Mouse (Mus musculus) adrenal gland, postnatal 25 days (tissue): Measurements from ENCODE around the gene Fam196b. TPM values are rescaled to one million over a fixed set of nuclear protein-coding genes. Genes with fewer than 3 reads are reported as not detected.

Experiments
- DNase-seq: peaks from one replicate; pipeline ENCODE4 v3.0.0; 2021; ENCODE audit warnings: mixed read lengths
- long read RNA-seq: library from polyadenylated mRNA; stranded (forward); transcript quantifications from one replicate; pipeline ENCODE4 v2.0.0, GENCODE M21; 2021
- total RNA-seq: library from RNA; stranded (reverse); gene quantifications from 2 replicates; pipeline ENCODE4 v1.2.3, GENCODE M21; 2021

Fam196b gene
- total RNA-seq: not detected in 2 replicates
- long read RNA-seq: 0 reads

DNA sequence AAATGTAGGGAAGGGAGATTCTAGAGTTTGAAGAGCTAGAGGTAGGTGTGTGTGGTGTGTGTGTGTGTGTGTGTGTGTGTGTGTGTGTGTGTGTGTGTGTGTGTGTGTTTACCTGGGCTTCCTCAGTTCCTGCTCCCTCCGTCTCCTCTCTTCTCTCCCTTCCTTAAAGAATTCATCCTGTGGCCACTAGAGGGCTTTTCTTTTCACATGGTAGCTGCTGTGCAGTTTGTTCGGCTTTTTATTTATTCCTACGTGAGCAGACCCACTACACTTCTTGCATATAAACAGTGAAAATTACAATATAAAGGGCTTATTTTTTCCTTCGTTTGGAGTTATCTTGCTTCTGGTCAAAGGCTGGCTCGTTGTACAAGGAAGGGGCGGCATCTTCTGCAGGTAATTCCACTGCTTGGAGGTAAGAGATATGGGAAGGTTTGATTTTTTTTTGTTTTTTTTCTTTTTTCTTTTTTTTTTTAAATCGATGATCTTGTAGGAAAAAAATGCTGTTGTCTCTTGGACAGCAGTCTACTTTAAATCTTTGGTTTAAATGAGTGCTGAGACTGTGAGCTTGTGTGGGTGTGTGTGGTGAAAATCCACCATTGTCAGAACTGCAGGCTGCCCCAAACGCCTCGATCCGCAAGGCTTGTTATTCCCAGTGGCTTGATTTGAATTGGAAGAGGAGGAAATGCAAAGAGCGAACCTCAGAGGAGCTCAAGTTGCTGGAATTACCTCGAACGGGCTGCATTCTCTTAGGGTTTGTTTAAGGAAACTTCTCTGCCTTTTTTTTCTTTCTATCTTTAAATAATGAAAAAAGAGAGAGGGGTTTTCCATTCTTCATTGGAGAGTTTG is at the start of gene Fam196b:
Fam196b (plus strand) TSS at position 289 of the 846 bp plus-strand sequence.
- DNase-seq: no peak

DNA sequence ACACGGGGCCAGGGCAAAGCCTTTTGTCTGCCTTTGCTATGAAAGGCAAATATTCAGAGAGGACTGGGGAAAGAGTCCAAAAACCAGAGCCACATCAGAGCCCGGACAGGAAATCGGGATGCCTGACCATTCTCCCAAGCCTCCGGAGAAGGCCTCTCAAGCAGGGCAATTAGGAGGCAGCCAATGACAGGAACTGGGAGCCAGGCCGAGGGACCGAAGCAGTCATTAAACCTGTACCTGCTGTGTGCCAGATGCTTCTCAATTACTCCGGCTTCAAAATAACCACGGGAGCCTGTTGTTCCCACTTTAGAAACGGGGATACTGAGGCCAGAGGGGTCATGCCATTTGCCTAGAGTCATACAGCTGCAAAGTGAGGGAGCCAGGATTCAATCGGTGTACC is 42.6 kb upstream of the Fam196b start:
- DNase-seq: no peak

DNA sequence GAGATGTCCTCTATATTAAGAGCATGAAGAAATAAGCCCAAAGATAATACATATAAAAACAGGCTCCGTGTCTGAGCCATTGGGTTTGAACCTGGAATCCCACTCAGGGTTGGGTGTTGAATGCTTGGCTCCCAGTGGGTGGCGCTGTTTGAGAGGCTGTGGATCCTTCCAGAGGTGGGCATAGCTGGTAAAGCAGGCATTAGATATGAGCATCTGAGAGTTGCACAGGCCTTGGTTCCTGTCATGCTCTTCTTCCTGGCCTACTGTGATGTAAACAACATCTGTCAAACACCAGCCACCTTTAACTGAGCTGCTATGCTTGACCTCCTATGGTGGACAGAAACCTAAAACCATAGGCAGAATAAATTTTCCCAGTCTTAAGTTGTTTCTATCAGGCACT is 38.7 kb upstream of the Fam196b start:
- peak; percentile 32 for DNase-seq

DNA sequence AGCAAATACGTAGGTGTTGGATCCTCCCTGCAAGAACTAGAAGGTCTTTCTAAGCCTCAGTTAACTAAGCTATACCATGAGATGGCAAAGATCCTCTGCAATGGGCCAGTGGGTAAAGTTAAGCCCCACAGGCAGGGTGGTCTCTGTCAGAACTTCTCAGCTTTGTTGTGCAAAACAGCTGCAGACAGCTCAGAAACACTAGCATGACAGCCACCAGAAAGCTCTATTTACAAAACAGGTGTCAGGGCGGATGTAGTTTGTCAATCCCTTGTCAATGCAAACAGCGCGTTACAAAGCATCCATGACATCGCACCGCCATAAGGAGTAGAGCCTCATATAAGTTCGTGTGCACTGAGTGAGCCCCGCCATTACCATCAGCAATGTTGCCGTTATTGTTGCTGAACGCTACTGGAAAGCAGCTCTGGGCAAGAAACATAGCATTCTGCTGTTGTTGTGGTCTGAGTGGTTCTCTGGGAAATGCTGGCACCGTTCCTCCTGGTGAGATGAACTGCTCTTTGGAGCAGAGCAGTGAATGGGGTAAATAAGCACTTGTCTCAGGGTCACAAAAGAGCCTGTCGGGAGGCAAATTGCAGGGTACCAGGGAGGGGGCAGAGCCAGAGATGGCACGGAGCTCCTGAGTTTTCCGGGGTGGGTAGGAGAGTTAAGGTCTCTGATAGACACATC is 38.1 kb upstream of the Fam196b start:
- no peak for DNase-seq

DNA sequence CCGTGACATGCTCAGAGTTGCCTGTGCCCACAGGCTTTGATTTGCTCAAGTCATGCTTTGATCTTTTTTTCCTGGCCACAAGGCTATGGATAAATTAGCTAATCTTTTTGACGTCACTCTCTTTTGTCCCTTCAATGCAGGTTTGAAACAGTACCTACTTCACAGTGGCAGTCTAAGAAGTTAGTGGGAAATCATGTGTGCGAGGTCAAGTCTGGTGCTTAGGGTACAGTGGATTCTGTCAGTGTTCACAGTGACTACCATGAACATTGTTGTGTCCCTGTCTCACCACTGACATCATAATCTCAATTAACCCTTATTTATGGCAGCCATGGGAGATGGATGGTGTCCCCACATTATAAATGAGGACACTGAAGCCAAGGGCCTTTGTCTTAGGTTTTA is 37.6 kb upstream of the Fam196b start:
- no peak for DNase-seq

DNA sequence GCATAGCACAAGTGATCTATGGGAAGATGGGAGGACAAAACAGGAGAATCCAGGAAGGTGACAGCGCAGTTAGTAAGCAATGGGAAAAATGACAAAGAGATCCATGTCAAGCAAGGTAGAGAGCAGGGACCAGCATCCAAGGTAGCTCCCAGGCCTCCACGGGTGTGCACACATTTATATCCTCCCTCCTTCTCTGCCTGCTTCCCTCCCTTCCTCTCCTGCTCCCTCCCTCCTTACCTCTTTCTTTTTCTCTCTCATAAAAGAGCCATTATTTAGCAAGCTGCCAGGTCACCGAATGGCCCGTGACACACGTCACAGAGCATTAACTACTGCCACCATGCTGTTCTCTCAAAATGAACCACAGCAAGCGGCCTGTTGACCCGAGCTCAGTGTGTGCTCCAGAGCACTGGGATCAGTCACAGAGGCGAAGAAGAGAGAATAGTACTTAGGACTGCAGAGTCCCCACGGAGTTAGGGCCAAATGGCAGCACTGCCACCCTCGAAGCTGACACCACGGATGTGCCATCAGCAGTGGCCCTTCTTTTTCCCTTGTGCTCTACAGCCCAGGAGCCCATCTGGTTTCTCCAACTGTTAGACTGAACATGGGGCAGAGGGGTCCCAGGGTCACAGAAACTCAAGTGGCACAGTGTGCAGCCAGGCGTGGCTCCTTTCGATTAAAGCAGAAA is 30.4 kb upstream of the Fam196b start:
- DNase-seq: no peak

DNA sequence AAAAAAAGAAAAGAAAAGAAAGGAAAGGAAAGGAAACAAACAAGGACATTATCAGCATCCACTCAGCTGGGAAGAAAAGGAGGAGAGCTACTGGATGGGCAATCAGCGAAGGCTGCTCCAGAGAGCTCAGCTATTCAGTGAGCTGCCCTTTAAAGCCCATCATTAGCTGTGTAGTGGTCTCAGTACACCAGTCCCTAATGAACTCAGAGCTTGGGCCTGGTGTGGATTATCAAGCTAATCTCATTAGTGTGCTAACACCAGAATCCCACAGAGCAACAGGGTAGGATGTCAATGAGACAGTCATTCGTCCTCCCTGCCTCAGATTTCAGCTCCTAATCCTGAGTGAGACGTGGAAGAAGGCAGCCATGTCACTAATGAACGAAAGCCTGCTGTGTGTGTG is 24.4 kb upstream of the Fam196b start:
- no peak for DNase-seq

DNA sequence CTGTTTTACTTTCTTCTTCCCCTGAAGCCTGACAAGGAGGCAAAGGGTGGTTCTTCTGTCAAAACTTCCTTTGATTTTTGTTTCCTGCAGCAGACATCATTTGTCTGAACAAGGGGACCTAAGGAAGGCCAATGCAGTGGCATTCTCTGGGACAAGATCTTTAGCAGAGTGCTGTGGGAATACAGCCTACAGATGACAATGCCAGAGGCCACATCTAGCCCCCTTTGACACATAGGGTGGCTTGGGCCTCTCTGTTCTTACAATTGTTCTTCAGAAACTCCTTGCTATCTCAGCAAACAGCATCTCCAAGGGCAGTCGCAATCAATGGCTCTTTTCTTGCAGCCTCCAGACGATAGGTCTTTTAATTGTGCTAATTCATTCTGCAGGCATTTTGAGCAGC is 23.9 kb upstream of the Fam196b start:
- no peak for DNase-seq

DNA sequence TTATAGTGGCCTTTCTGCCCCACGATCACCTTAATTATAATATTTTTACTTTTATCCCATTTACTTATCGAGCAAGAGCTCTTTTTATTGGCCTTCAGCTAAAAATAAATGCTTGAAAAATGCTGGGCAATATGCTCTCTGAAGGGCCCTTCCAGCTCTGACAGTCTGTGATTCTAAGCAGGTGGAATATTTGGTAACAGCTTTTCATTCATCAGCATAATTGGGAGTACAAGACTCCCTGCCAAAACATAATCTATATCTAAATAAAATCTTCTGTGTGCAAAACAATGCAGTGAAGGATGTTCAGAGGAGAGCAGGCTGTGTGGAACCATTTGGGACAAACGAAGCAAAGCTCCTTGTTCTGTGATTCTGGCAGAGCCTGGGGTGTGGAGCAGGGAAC is 23.3 kb upstream of the Fam196b start:
- no peak for DNase-seq

DNA sequence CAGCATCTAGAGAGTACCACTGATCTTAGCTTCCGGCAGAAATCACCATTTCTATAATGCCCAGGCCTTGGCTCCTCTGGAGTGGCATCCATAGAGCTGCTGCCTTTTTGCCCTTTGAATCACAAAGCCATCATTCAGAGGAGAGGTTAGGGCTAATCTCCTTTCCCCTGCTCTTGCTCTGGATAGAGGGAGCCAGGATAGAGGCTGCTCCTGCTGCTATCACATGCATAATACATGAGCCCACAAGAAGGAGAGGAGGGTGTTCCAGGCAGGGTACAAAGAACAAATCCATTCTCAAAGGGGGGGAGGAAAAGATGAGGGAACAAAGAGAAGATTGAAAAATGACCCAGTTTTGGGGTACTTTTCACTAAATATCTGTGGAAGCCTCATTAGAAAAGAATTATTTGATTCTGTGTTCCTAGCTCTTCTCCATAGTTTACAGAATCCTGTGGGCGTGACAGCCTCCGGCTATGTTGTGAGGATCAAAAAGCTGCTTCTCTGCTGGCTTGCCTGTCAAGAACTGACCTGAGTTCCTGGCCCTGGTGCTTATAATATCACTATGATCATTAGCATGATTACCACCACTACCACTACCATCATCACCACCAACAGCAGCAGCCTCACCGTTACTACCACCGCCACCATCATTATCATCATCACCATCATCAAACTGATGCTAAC is 16.8 kb upstream of the Fam196b start:
- DNase-seq: no peak

DNA sequence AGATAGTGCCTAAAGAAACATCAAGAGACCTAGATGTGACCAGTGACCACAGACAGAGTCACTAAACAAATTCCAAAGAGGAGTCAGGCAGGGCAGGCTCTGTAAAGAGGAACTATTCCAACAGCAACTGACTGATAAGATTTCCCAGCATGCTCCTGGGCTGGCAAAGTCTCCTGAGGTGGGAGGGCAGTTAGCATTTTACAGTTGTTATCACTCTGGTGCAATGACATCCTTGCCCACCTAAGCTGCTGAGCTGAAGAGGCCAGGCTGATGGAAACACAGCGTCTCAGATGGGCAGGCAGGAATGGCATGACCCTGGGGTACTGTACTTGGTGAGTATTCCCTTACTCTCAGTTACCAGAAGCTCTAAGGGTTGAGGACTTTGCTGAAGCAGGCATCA is 15.1 kb upstream of the Fam196b start:
- DNase-seq: no peak

DNA sequence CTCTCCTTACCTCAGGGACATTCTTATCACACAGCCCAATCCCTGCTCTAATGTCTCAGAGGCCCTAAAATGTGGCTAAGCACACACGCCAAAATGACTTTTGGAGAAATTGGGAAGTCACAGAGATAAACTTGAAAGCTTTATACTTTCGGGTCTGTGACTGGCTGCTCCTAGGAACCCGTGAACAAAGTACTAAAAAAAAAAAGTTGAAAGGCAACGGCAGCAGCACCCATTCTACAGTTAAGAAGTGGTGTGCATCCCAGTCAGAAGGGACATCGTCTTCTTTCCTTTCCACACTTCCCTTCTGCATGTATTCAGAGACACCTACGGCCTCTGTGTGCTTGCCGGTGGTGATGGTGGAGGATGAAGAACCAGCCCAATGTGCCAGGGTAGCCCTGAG is 14.6 kb upstream of the Fam196b start:
- no peak for DNase-seq

DNA sequence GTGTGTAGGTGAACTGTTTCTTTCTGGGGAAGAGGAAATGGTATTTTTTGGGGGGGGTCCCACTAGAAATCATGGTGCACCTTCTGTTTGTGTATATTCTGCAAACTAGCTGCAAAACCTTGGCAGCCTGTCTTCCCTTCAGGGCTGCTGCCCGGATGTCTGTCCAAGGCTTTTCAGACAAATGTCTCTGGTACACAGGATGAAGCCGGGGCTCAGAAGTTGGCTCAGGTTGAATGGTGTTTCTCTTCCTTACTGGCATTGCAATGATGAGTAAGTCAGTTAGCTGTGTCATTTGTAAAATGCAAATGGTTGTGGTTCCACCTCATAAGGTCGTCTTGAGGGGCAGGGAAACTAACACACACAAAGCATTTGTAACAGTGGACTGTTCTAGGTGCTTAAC is 8.4 kb upstream of the Fam196b start:
- DNase-seq: peak; percentile 18

DNA sequence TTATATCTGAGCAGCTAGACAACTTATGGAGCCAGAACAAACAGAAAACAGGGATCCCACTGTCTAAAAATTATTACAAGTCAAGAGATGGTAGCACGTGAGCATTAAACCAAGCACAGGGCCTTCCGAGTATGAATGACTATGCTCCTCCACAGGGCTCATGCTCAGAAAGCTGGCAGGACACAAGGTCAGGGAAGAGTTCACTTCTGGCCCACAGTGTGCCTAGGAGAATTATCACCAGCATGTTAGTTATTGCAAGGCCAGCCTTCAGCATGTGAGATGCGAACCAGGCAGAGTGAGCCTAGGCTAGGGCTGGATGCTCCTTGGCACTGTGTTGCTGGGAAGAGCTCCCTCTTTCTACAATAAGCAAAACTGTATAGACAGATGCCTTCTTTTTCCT is 5.9 kb upstream of the Fam196b start:
- peak; percentile 3 for DNase-seq

DNA sequence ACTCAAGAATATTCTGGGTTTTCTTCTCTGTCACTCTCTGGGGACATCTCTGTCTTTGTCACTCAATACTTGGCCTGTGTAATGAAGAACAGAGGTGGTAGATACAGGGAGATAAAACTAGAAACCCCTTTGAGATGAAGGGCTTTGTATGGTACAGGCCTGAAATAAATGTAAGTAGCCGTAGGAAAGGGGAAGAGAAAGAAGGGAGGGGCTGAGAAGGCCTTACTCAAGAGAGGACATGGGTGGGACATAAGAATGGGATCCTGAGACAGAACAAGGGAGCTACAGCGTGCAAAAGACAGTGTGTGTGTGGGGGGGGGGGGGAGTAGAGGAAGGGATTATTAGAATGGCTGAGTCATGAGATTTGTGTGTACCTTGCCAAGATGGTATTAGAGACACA is 5.3 kb upstream of the Fam196b start:
- no peak for DNase-seq

DNA sequence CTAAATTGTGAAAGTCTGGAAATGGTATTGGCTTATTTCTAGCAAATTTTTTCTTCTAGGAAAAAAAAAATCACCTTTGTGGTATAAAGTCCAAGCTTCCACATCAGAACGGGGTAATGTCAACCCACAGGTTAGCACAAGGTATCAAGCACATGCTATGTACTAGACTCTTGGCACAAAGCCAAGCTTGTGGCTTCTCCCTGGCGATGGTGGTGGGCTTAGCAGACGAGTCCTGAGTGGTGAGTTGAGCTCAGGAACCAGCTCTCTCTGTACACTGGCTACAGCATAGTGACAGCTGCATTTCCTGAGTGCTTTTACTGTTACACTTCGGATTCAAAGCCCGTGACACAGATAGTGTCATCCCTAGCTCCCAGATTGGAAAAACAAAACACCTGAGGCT is 2.9 kb upstream of the Fam196b start:
- no peak for DNase-seq

DNA sequence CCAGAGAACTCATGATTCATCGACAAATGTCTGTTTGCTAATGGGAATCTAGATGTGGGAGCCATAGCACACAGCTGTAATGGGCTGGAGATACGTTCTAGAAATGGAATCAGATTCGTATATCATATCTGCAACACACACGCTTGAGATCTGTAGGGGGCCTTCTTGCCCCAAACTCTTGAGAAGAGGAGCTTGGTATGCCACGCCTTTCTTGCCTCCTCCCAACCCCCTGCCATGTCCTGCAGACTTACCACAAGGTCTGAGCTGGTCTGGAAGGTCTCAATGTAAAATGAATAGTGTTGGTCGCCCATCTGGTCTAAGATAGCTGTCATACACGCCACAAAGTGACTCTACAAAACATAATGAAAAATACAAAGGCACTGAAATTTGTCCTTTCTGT is 2.4 kb upstream of the Fam196b start:
- DNase-seq: no peak

DNA sequence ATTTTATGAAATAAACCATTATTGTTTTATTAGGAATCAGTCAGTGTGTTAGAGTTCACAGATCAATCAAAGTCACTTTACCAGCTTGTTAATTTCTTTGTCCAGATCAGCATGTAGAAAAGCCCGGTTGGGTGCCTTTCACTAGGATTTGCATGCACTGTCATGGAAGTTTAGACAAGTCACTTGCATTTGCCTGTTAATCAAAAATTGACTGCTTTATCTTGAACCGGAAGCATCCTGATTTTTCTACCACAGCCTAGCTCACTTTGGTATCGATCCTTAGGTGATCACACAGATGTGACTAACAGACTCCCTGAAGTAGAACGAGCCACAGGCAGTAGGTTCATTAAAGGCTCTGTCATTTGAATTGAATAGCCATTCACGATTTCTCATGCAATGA is 761 bp downstream of the Fam196b start:
- DNase-seq: no peak

DNA sequence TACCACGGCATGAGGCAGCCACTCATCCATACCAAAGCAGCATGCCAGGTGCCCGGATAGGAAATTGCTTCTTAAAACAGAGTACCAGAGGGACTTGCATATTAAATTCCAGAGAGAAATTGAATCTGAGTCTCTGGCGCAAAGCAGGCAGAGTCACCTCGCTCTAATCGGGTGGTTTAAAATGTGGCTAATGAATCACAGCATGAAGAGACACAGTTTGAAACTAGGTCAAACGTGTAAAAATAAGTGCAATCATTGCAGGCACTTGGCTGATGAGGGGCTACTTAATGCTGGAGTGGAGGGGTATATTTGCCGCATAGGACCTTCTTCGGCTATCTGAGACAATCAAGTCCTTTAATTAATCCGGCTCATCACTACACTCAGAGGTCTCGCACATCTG is 1.6 kb downstream of the Fam196b start:
- no peak for DNase-seq

DNA sequence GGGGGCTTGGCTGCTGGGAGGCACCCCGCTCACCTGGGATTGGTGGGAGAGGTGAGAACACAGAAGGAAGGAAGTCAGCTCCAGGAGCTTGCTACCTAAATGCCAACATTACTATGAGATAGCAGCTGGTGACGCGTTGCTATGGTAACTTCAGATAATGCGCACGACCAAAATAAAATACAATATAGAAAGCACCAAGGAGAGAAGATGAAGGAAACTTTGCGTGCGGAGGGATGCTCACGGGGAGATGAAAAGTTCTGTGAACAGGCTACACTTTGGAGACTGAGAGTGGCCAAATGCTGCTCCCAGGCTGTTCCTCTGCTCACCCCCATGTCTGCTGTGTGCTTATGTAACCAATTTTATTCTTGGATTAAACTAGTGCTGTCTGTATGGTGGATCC is 2.4 kb downstream of the Fam196b start:
- no peak for DNase-seq

DNA sequence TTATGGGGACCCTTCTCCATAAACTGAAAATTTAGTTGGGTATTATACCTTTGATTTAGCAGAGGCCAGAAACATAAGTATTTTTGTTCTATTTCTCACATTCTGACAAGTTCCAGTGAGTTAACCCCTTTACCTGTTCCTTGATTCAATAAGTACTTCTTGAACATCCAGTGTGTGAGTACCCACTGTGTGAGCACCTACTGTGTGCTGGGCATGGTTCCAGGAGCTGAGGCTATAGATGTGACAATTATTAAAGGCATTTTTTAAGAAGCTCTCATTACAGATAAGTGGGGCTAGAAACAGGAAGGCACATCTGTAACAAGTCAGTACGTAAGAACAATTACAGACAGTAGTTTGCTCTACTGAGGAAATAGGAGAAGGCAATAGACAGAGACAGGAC is 4.7 kb downstream of the Fam196b start:
- no peak for DNase-seq

DNA sequence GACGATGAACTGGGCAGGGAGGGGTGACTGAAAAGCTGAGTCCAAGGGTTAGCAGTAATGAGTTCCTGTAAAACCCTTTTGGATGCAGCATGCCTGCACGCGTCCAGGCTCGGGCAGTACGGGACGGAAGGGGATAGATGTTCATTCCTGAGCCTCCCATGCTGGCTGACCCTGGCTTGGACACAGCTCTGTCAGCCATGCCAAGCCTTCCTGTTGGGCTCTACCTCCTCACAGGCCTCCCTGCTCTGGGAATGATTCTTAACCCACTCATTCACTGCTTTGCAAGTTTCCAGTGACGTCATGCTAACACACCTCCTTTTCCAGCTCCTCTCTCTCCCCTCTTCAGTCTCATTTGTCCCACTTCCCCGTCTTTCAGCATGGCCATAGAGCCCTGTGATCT is 9.0 kb downstream of the Fam196b start:
- DNase-seq: no peak
